In the genomic region with DNA sequence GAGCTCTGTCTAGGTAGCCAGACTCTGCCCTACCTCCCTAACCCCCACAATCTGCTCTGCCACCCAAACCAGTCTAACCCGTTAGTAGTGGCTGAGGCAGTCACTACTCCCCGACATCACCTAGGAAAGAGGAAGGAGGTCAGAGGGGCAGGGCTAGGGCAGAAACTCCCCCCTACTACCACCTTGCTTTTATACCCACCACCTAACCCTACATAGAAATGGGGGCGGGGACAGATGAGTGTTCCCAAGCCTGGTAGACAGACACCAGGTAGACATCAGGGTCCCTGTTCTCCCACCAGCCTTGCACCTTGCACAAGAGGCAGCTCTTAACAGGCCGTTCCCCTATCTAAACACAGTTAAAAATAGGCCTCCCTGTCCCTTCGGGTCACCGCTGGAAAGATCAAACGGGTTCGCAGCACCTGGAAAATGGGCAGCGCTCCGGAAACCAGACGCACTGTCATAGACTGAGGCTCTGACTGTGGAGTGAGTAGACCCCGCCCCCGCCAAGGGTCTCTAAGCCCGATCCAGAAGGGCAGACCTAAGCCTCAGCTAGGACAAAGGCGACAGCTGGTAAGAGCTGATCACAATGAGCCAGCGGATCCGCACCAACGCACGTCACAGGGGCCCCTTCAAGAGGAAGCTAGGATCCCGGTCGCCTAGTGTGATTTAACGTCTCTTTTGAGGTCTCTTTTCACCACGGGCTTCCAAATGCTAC, we compare ENCODE assay signal across 8 mouse cellular contexts. TPM values are rescaled to one million over a fixed set of nuclear protein-coding genes. Genes with fewer than 3 reads are reported as not detected.
DNase-seq lines count a peak whose midpoint lies in the region; ATAC-seq and TF ChIP-seq lines count a peak whose summit lies in the region.

No protein-coding gene starts in this region.

- no peak for TF ChIP-seq CTCF in kidney, postnatal 0 days (IDR thresholded peaks at IDR 0.05; ENCODE audit: low read depth)

- peak overlapping the region; percentile 55 for H3K9ac ChIP-seq in kidney, postnatal 0 days (ENCODE audit: low read depth, low read length)
- H3K9ac ChIP-seq in embryonic facial prominence, embryonic 12.5 days: no peak overlapping the region

- no peaks in the 10 kb centered on the region for H3K27me3 ChIP-seq in kidney, postnatal 0 days (ENCODE audit: insufficient read depth, low read length)
- peaks cover 30% of the 10 kb centered on the region for H3K27me3 ChIP-seq in embryonic facial prominence, embryonic 12.5 days
- H3K27me3 ChIP-seq in splenic B cell, adult 2 months (ENCODE audit: control insufficient read depth, insufficient read depth, low read length, poor library complexity, severe bottlenecking): no peaks in the 10 kb centered on the region

- H3K36me3 ChIP-seq in kidney, postnatal 0 days (ENCODE audit: insufficient read depth, low read length): 0 out of 2 replicates have a peak, but pooled peaks cover 4% of the 10 kb centered on the region
- H3K36me3 ChIP-seq in embryonic facial prominence, embryonic 12.5 days: peaks cover 16% of the 10 kb centered on the region
- no peaks in the 10 kb centered on the region for H3K36me3 ChIP-seq in macrophage (ENCODE audit: inconsistent target)
- no peaks in the 10 kb centered on the region for H3K36me3 ChIP-seq in splenic B cell, adult 2 months (ENCODE audit: control insufficient read depth, insufficient read depth, low read length, poor library complexity, severe bottlenecking)

- H3K4me3 ChIP-seq in kidney, postnatal 0 days (replicated peaks; ENCODE audit: low read depth, low read length): peak overlapping the region; percentile 26
- peak overlapping the region; percentile 26 for H3K4me3 ChIP-seq in embryonic facial prominence, embryonic 12.5 days
- H3K4me3 ChIP-seq in macrophage (ENCODE audit: inconsistent target): peak overlapping the region; percentile 10

- H3K4me2 ChIP-seq in kidney, postnatal 0 days (ENCODE audit: low read length): peak overlapping the region; percentile 54
- peak overlapping the region; percentile 43 for H3K4me2 ChIP-seq in embryonic facial prominence, embryonic 12.5 days (replicated peaks)

- ATAC-seq in kidney, postnatal 0 days (replicated peaks; ENCODE audit: low FRiP score, low read depth): 0 out of 2 replicates have a peak, but pooled peaks have one; percentile 13
- peak; percentile 50; the same call in 1 of the 2 replicates for ATAC-seq in embryonic facial prominence, embryonic 12.5 days (ENCODE audit: insufficient number of reproducible peaks, insufficient read depth, low FRiP score, low TSS enrichment)

- H3K9me3 ChIP-seq in kidney, postnatal 0 days (replicated peaks; ENCODE audit: low read length): no peaks in the 10 kb centered on the region
- H3K9me3 ChIP-seq in embryonic facial prominence, embryonic 12.5 days: no peaks in the 10 kb centered on the region

- WGBS in kidney, postnatal 0 days: 25% methylated on average over 23 of the region's 23 CpGs
- 15% methylated on average over 23 of the region's 23 CpGs for WGBS in embryonic facial prominence, embryonic 12.5 days
- 10% methylated on average over 23 of the region's 23 CpGs for WGBS in macrophage (ENCODE audit: missing documents)

- no peak for DNase-seq in kidney, postnatal 0 days (ENCODE audit: low spot score)
- DNase-seq in kidney, postnatal 36 days: no peak
- DNase-seq in induced T-regulatory cell, adult 2 months (ENCODE audit: low read depth): peak; percentile 86
- DNase-seq in splenic B cell, adult 2 months (ENCODE audit: low read depth, low spot score): peak; percentile 55
- DNase-seq in frontal cortex, postnatal 14 days (ENCODE audit: low spot score in 2 of 2): no peak
- no peak for DNase-seq in testis, postnatal 10 days (ENCODE audit: low spot score)

- peaks cover 97% of the 10 kb centered on the region for H3K79me2 ChIP-seq in macrophage (ENCODE audit: inconsistent target)

- peaks cover 52% of the 10 kb centered on the region for H3K4me1 ChIP-seq in kidney, postnatal 0 days (replicated peaks; ENCODE audit: insufficient read depth, low read length)
- peaks cover 49% of the 10 kb centered on the region for H3K4me1 ChIP-seq in embryonic facial prominence, embryonic 12.5 days

- peak overlapping the region; percentile 77 for H3K27ac ChIP-seq in kidney, postnatal 0 days
- H3K27ac ChIP-seq in embryonic facial prominence, embryonic 12.5 days: 0 out of 2 replicates have a peak overlapping the region, but pooled peaks have one; percentile 4
- H3K27ac ChIP-seq in macrophage: peak overlapping the region; percentile 46

RNA-seq across cellular contexts. Expression of a gene that starts 7.0 kb away (rescaled TPM):
- 29.0 and 31.1 TPM in 2 replicates for polyA plus RNA-seq in kidney, postnatal 0 days (2015; fragmentation: Nextera tagmentation; extraction: Ambion mirVana)
- polyA plus RNA-seq in embryonic facial prominence, embryonic 12.5 days (2016; fragmentation: Nextera tagmentation; extraction: Ambion mirVana): 34.6 and 36.2 TPM in 2 replicates
- 10 to 100 TPM in 17 of 26 experiments, 1 to 10 TPM in 9; 4.4 to 24.5 (median 13.0) TPM for total RNA-seq in macrophage (2018; cell fraction: chromatin; rRNA removed)
- 10 to 100 TPM in 10 of 26 experiments, 1 to 10 TPM in 16; 3.6 to 13.3 (median 8.8) TPM for total RNA-seq in macrophage (2018; cell fraction: cytosol; rRNA removed)
- total RNA-seq in macrophage (2018; cell fraction: nucleus; rRNA removed): 10 to 100 TPM in 11 of 26 experiments, 1 to 10 TPM in 15; 3.4 to 21.1 (median 9.0) TPM
- 4.8 to 11.8 TPM (median 8.2 TPM) in 3 replicates for polyA plus RNA-seq in macrophage (2018)

RNA-seq across cellular contexts. Expression of a gene that starts 23.3 kb away (rescaled TPM):
- polyA plus RNA-seq in kidney, postnatal 0 days (2015; fragmentation: Nextera tagmentation; extraction: Ambion mirVana): 24.5 and 27.1 TPM in 2 replicates
- 1.2 TPM in 2 replicates for polyA plus RNA-seq in embryonic facial prominence, embryonic 12.5 days (2016; fragmentation: Nextera tagmentation; extraction: Ambion mirVana)
- not detected for total RNA-seq in macrophage (2018; cell fraction: chromatin; rRNA removed)
- under 1 TPM in 24 of 26 experiments, not detected in 2; 0.04 to 0.34 (median 0.15) TPM for total RNA-seq in macrophage (2018; cell fraction: cytosol; rRNA removed)
- total RNA-seq in macrophage (2018; cell fraction: nucleus; rRNA removed): under 1 TPM in 11 of 26 experiments, not detected in 15; 0.18 to 0.61 (median 0.33) TPM
- polyA plus RNA-seq in macrophage (2018): 0.09 to 0.41 TPM in 2 of 3 replicates, not detected in the other

Comparison
In these comparisons a context has a peak if more than half of its experiments do, and no peak if none do; other contexts are left out.
1. DNase-seq: peak in induced T-regulatory cell, adult 2 months (single experiment) and splenic B cell, adult 2 months (single experiment); none in kidney, postnatal 0 days (single experiment), kidney, postnatal 36 days (0 of 2), frontal cortex, postnatal 14 days (0 of 2) and testis, postnatal 10 days (single experiment).
2. H3K27ac ChIP-seq: peak in every context shown above with its lines; median percentile 77 in kidney, postnatal 0 days; 46 in macrophage; 4 in embryonic facial prominence, embryonic 12.5 days.
3. RNA of a gene that starts 23.3 kb away (polyA plus RNA-seq): 24.5 to 27.1 TPM in kidney, postnatal 0 days; 1.2 TPM in embryonic facial prominence, embryonic 12.5 days and 0.09 to 0.41 TPM in macrophage; every median in the first group is over 10 times any median in the second.
4. Peak in every context shown above with its lines, with median percentiles within 50 percentile points of each other: H3K4me3 ChIP-seq.